In genomic region chr2:179976295-179976627, GRCm38 (mm10) we compare ENCODE assay signal across 8 mouse cellular contexts. TPM values are rescaled to one million over a fixed set of nuclear protein-coding genes. Genes with fewer than 3 reads are reported as not detected.
DNase-seq lines count a peak whose midpoint lies in the region; ATAC-seq and TF ChIP-seq lines count a peak whose summit lies in the region.

No protein-coding gene starts in this region.

- peak overlapping the region; percentile 63 to 82 for H3K4me3 ChIP-seq in heart, embryonic 14.5 days (ENCODE audit: control insufficient read depth in 1 of 2, insufficient read depth in 1 of 2, low read depth in 1 of 2, low read length in 2 of 2)
- H3K4me3 ChIP-seq in MEL (ENCODE audit: control insufficient read depth in 1 of 2, insufficient read depth in 1 of 2, low read depth in 2 of 2, low read length in 2 of 2), result peak overlapping the region; percentile 77 to 91
- peak overlapping the region; percentile 66 for H3K4me3 ChIP-seq in heart, postnatal 0 days (ENCODE audit: low read depth, low read length)
- peak overlapping the region; percentile 90 for H3K4me3 ChIP-seq in midbrain, embryonic 11.5 days (ENCODE audit: low read depth, low read length)

- intact Hi-C loops in heart, postnatal 25 days (cut with DNase I), result loop anchor here (2.0 to 5.0 kb wide), 2 partner anchors 47 to 59 kb away; no protein-coding TSS in a partner anchor

- no peaks in the 10 kb centered on the region for H3K36me3 ChIP-seq in heart, embryonic 14.5 days (ENCODE audit: control insufficient read depth, insufficient read depth, low read length)
- H3K36me3 ChIP-seq in MEL (ENCODE audit: control insufficient read depth in 1 of 2, insufficient read depth in 2 of 2, low read length in 2 of 2), result peaks cover 0 to 15% of the 10 kb centered on the region in 2 experiments; a peak in 2 of 4 replicates
- H3K36me3 ChIP-seq in heart, postnatal 0 days (replicated peaks; ENCODE audit: control insufficient read depth, insufficient read depth, low read length), result no peaks in the 10 kb centered on the region
- H3K36me3 ChIP-seq in midbrain, embryonic 11.5 days (ENCODE audit: control insufficient read depth, insufficient read depth, low read length), result no peaks in the 10 kb centered on the region

- peak overlapping the region; percentile 97 for H3K9ac ChIP-seq in heart, embryonic 14.5 days (ENCODE audit: low read length)
- peak overlapping the region; percentile 98 for H3K9ac ChIP-seq in MEL (ENCODE audit: control insufficient read depth, low read depth, low read length, poor library complexity, severe bottlenecking)
- peak overlapping the region; percentile 86 for H3K9ac ChIP-seq in heart, postnatal 0 days (replicated peaks; ENCODE audit: low read depth, low read length)
- H3K9ac ChIP-seq in midbrain, embryonic 11.5 days (ENCODE audit: low read length), result peak overlapping the region; percentile 91

- H3K27me3 ChIP-seq in heart, embryonic 14.5 days (ENCODE audit: control insufficient read depth, insufficient read depth, low read length), result no peaks in the 10 kb centered on the region
- no peaks in the 10 kb centered on the region for H3K27me3 ChIP-seq in MEL (ENCODE audit: control insufficient read depth in 1 of 2, insufficient read depth in 2 of 2, low read length in 2 of 2)
- no peaks in the 10 kb centered on the region for H3K27me3 ChIP-seq in heart, postnatal 0 days (ENCODE audit: control insufficient read depth, insufficient read depth, low read length)
- 0 out of 2 replicates have a peak, but pooled peaks cover 3% of the 10 kb centered on the region for H3K27me3 ChIP-seq in midbrain, embryonic 11.5 days (ENCODE audit: control insufficient read depth, insufficient read depth, low read length)

- peaks cover 51% of the 10 kb centered on the region for H3K79me2 ChIP-seq in MEL (ENCODE audit: control insufficient read depth, insufficient read depth, low read length, poor library complexity)

- no peak for TF ChIP-seq RAD21 in MEL (IDR thresholded peaks at IDR 0.05; ENCODE audit: low read depth, low read length)

- no peak for TF ChIP-seq CTCF in MEL (IDR thresholded peaks at IDR 0.05 in 2 of 3, conservative IDR thresholded peaks at IDR 0.05 in 1 of 3; ENCODE audit: control insufficient read depth in 1 of 3, insufficient read depth in 1 of 3, low read depth in 2 of 3, low read length in 3 of 3, poor library complexity in 1 of 3, severe bottlenecking in 1 of 3)
- no peak for TF ChIP-seq CTCF in heart, postnatal 0 days (IDR thresholded peaks at IDR 0.05; ENCODE audit: low read depth)

- TF ChIP-seq POLR2A in MEL (IDR thresholded peaks at IDR 0.05; ENCODE audit: control insufficient read depth in 1 of 2, insufficient read depth in 1 of 2, low read depth in 1 of 2, low read length in 2 of 2, poor library complexity in 1 of 2), result no peak; a peak in 1 of 4 replicates

- peak overlapping the region; percentile 99 for H3K4me2 ChIP-seq in heart, embryonic 14.5 days (ENCODE audit: low read length)
- H3K4me2 ChIP-seq in heart, postnatal 0 days (ENCODE audit: low read depth, low read length), result peak overlapping the region; percentile 97
- peak overlapping the region; percentile 100 for H3K4me2 ChIP-seq in midbrain, embryonic 11.5 days

- peaks cover 27 to 60% of the 10 kb centered on the region in 2 experiments for H3K4me1 ChIP-seq in heart, embryonic 14.5 days (ENCODE audit: control insufficient read depth in 2 of 2, insufficient read depth in 2 of 2, low read length in 2 of 2)
- H3K4me1 ChIP-seq in MEL (ENCODE audit: control insufficient read depth in 1 of 2, insufficient read depth in 2 of 2, low read length in 2 of 2), result peaks cover 0 to 25% of the 10 kb centered on the region in 2 experiments; a peak in 3 of 4 replicates
- peaks cover 55% of the 10 kb centered on the region for H3K4me1 ChIP-seq in heart, postnatal 0 days (ENCODE audit: control insufficient read depth, insufficient read depth)
- peaks cover 31% of the 10 kb centered on the region for H3K4me1 ChIP-seq in midbrain, embryonic 11.5 days (ENCODE audit: control insufficient read depth, insufficient read depth, low read length)

- 0% methylated on average over 17 of the region's 54 CpGs for WGBS in heart, embryonic 14.5 days
- WGBS in heart, postnatal 0 days, result 0% methylated on average over 21 of the region's 54 CpGs
- under 1% methylated on average over 35 of the region's 54 CpGs for WGBS in midbrain, embryonic 11.5 days

- peak overlapping the region; percentile 52 to 94; a peak in 3 of 4 replicates for H3K27ac ChIP-seq in heart, embryonic 14.5 days (replicated peaks in 1 of 2; ENCODE audit: control insufficient read depth in 1 of 2, insufficient read depth in 1 of 2, low read depth in 2 of 2, low read length in 2 of 2)
- peak overlapping the region; percentile 67 for H3K27ac ChIP-seq in MEL (ENCODE audit: control insufficient read depth, low read depth, low read length)
- H3K27ac ChIP-seq in heart, postnatal 0 days (ENCODE audit: low read depth), result peak overlapping the region; percentile 97
- peak overlapping the region; percentile 92 for H3K27ac ChIP-seq in midbrain, embryonic 11.5 days (ENCODE audit: low read depth, low read length)

- peak; percentile 19; the same call in 1 of the 2 replicates for ATAC-seq in heart, embryonic 14.5 days (ENCODE audit: insufficient number of reproducible peaks, insufficient read depth, low FRiP score, low read depth)
- peak; percentile 7 for ATAC-seq in heart, postnatal 0 days (ENCODE audit: insufficient read depth, low read depth)
- no peak for ATAC-seq in midbrain, embryonic 11.5 days (ENCODE audit: low FRiP score)

- no peaks in the 10 kb centered on the region for H3K9me3 ChIP-seq in heart, embryonic 14.5 days (ENCODE audit: control insufficient read depth, low read length)
- H3K9me3 ChIP-seq in MEL (replicated peaks; ENCODE audit: insufficient read depth, low read length), result no peaks in the 10 kb centered on the region
- H3K9me3 ChIP-seq in heart, postnatal 0 days (replicated peaks; ENCODE audit: control insufficient read depth, low read length), result no peaks in the 10 kb centered on the region
- H3K9me3 ChIP-seq in midbrain, embryonic 11.5 days (ENCODE audit: control insufficient read depth, low read length), result no peaks in the 10 kb centered on the region

- no peak for DNase-seq in heart, postnatal 25 days (ENCODE audit: low spot score)
- DNase-seq in MEL (ENCODE audit: low read depth, low spot score), result no peak
- no peak for DNase-seq in heart, postnatal 0 days (ENCODE audit: low spot score)
- DNase-seq in midbrain, embryonic 11.5 days (ENCODE audit: low spot score, missing footprints), result no peak
- no peak for DNase-seq in embryo, embryonic 10.5 days (ENCODE audit: low spot score)
- DNase-seq in ovary, postnatal 36 days (ENCODE audit: low spot score), result no peak
- no peak for DNase-seq in c-Kit-positive CD71-positive TER-119-positive erythroid progenitor cells, embryonic 14.5 days (ENCODE audit: low spot score)

- no peak for TF ChIP-seq EP300 in MEL (IDR thresholded peaks at IDR 0.05; ENCODE audit: low read depth in 1 of 2, low read length in 2 of 2)
- TF ChIP-seq EP300 in heart, postnatal 0 days (IDR thresholded peaks at IDR 0.05; ENCODE audit: low read depth), result no peak

TF ChIP-seq in MEL, 35 proteins besides CTCF, POLR2A, EP300 and RAD21:
- TF ChIP-seq MAFK (IDR thresholded peaks at IDR 0.05; ENCODE audit: borderline replicate concordance, low read depth, low read length), result no peak
- no peak for TF ChIP-seq BHLHE40 (IDR thresholded peaks at IDR 0.05; ENCODE audit: borderline replicate concordance, low read depth, low read length)
- no peak for TF ChIP-seq TCF12 (IDR thresholded peaks at IDR 0.05; ENCODE audit: low read depth, low read length)

RNA-seq across cellular contexts. Expression of gene Taf4, which starts 0.2 kb away (rescaled TPM):
- 3.3 and 3.4 TPM in 2 replicates for polyA plus RNA-seq in heart, embryonic 14.5 days (2014; fragmentation: Nextera tagmentation; extraction: Ambion mirVana)
- 10 to 100 TPM; 18.7 to 19.5 TPM for total RNA-seq in heart, postnatal 25 days (2021)
- total RNA-seq in MEL (2012; rRNA removed), result 6.3 and 9.9 TPM in 2 replicates
- polyA plus RNA-seq in MEL (2012; ENCODE audit: insufficient read depth in 1 of 2, insufficient read length in 2 of 2, low read depth in 1 of 2, low replicate concordance in 2 of 2, missing spikeins in 1 of 2), result 10 to 100 TPM in 1 of 2 experiments, not detected in 1; 21.8 TPM
- total RNA-seq in heart, postnatal 0 days (2014; rRNA removed; ENCODE audit: low replicate concordance), result 4.4 and 5.9 TPM in 2 replicates
- polyA plus RNA-seq in heart, postnatal 0 days (2015; fragmentation: Nextera tagmentation; extraction: Ambion mirVana), result 1.8 TPM in 2 replicates
- polyA plus RNA-seq in midbrain, embryonic 11.5 days (2014; fragmentation: Nextera tagmentation; extraction: Ambion mirVana), result 5.8 and 6.0 TPM in 2 replicates

RNA-seq across cellular contexts. Expression of gene Lsm14b, which starts 48.5 kb away (rescaled TPM):
- polyA plus RNA-seq in heart, embryonic 14.5 days (2014; fragmentation: Nextera tagmentation; extraction: Ambion mirVana), result 4.8 and 5.3 TPM in 2 replicates
- total RNA-seq in heart, postnatal 25 days (2021), result 10 to 100 TPM; 59.2 to 63.1 TPM
- 33.9 and 34.2 TPM in 2 replicates for total RNA-seq in MEL (2012; rRNA removed)
- 10 to 100 TPM in 1 of 2 experiments, not detected in 1; 44.4 TPM for polyA plus RNA-seq in MEL (2012; ENCODE audit: insufficient read depth in 1 of 2, insufficient read length in 2 of 2, low read depth in 1 of 2, low replicate concordance in 2 of 2, missing spikeins in 1 of 2)
- 32.5 and 36.0 TPM in 2 replicates for total RNA-seq in heart, postnatal 0 days (2014; rRNA removed; ENCODE audit: low replicate concordance)
- polyA plus RNA-seq in heart, postnatal 0 days (2015; fragmentation: Nextera tagmentation; extraction: Ambion mirVana), result 5.7 and 6.1 TPM in 2 replicates
- polyA plus RNA-seq in midbrain, embryonic 11.5 days (2014; fragmentation: Nextera tagmentation; extraction: Ambion mirVana), result 11.1 and 14.5 TPM in 2 replicates
